Mouse (Mus musculus) bone marrow, adult 2 months (tissue): ENCODE data around the gene Rex1bd.

Experiments
- CTCF ChIP-seq: fragments of 200-500 bp; IDR thresholded peaks from 2 replicates; pipeline ENCODE4 v1.5.1; 2011; ENCODE audit warnings: low read length, control low read depth; ENCODE audit not compliant: control insufficient read depth, insufficient read depth
- POLR2A ChIP-seq: fragments of 200-500 bp; IDR thresholded peaks from 2 replicates; pipeline ENCODE4 v1.6.1; 2011; ENCODE audit warnings: low read depth, mild to moderate bottlenecking, control low read depth, low read length, borderline replicate concordance; ENCODE audit not compliant: control insufficient read depth

DNA sequence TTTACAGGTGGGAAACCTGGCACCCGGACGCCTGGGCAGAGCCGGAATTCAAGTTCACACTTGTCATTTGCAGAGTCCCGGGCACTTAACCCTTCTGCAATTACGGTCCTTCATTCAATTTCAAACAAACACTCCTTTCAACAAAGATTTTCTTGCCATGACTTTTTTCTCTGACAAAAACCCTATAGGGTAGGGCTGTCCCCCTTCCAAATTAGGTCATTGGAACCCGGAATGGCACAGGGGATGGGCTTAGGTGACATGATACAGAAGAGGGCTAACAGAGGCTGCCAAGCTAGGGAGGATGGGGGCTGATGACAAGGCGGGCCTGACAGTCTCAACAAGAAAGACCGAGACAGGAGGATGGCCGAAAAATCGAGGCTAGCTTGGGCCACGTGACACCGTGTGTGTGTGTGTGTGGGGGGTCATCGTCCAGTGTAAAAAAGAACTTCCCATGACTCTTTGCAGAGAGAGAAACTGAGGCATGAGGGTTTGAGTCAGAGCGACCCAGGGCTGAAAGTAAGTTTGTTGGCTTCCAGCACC lies 17.6 kb downstream of the Rex1bd start:
- no peak for TF ChIP-seq POLR2A
- no peak for TF ChIP-seq CTCF
